8 mouse cellular contexts compared by ENCODE assay signal in genomic region chr3:86862939-86863311, GRCm38 (mm10). TPM values are rescaled to one million over a fixed set of nuclear protein-coding genes. Genes with fewer than 3 reads are reported as not detected.
DNase-seq lines count a peak whose midpoint lies in the region; ATAC-seq lines count a peak whose summit lies in the region.

No protein-coding gene starts in this region.

- H3K4me3 ChIP-seq in embryonic facial prominence, embryonic 15.5 days (replicated peaks), result no peak overlapping the region

- no peak overlapping the region for H3K4me2 ChIP-seq in embryonic facial prominence, embryonic 15.5 days (replicated peaks)

- no peak overlapping the region for H3K9ac ChIP-seq in embryonic facial prominence, embryonic 15.5 days

- no peaks in the 10 kb centered on the region for H3K36me3 ChIP-seq in embryonic facial prominence, embryonic 15.5 days

- 22% methylated on average over 3 of the region's 3 CpGs for WGBS in embryonic facial prominence, embryonic 15.5 days

- no peaks in the 10 kb centered on the region for H3K9me3 ChIP-seq in embryonic facial prominence, embryonic 15.5 days (replicated peaks)

- H3K27me3 ChIP-seq in embryonic facial prominence, embryonic 15.5 days, result no peaks in the 10 kb centered on the region

- peaks cover 17% of the 10 kb centered on the region for H3K4me1 ChIP-seq in embryonic facial prominence, embryonic 15.5 days

- peak; percentile 2 for DNase-seq in lung, postnatal 10 days
- no peak for DNase-seq in lung, postnatal 14 days
- peak; percentile 47 to 62 for DNase-seq in kidney, postnatal 4 days
- DNase-seq in right cerebral cortex, adult 2 months (ENCODE audit: low spot score in 2 of 2), result peak; percentile 41 to 61
- DNase-seq in thymus, postnatal 25 days, result no peak
- DNase-seq in adrenal gland, adult (ENCODE audit: inconsistent age in 2 of 2, low spot score in 1 of 2), result no peak

- no peak overlapping the region for H3K27ac ChIP-seq in embryonic facial prominence, embryonic 15.5 days (replicated peaks)

- ATAC-seq in embryonic facial prominence, embryonic 15.5 days (ENCODE audit: insufficient number of reproducible peaks, low FRiP score, low TSS enrichment, low read depth), result peak; percentile 72; the same call in 1 of the 2 replicates
- no peak for ATAC-seq in monocyte, adult 5-6 weeks (replicated peaks; ENCODE audit: insufficient number of reproducible peaks, low FRiP score, low TSS enrichment, poor library complexity, severe bottlenecking)

RNA-seq across cellular contexts. Expression of gene Dclk2, which starts 57.7 kb away (rescaled TPM):
- polyA plus RNA-seq in embryonic facial prominence, embryonic 15.5 days (2015; fragmentation: Nextera tagmentation; extraction: Ambion mirVana), result 12.5 and 13.9 TPM in 2 replicates
- 0.43 to 3.5 TPM (median 1.6 TPM) in 3 replicates for total RNA-seq in monocyte, adult 5-6 weeks (2017)

Comparison
In these comparisons a context has a peak if more than half of its experiments do, and no peak if none do; other contexts are left out.
1. DNase-seq: peak in lung, postnatal 10 days (single experiment), kidney, postnatal 4 days (2 of 2) and right cerebral cortex, adult 2 months (2 of 2); none in lung, postnatal 14 days (single experiment), thymus, postnatal 25 days (single experiment) and adrenal gland, adult (0 of 2).